Mouse (Mus musculus) intestine, embryonic 16.5 days (tissue): ENCODE data around the gene Kcna2. TPM values are rescaled to one million over a fixed set of nuclear protein-coding genes. Genes with fewer than 3 reads are reported as not detected.

ENCODE experiments used
- ATAC-seq: fragments of 200-750 bp; cut with Nextera tagmentation; 2 replicates; pipeline ENCODE4 v1.8.0; 2017; ENCODE audit warnings: moderate TSS enrichment, moderate library complexity
- H3K27ac ChIP-seq: fragments of 300-500 bp; sonication (generic); 2 replicates; pipeline ENCODE4 v1.5.1; 2014; ENCODE audit warnings: mild to moderate bottlenecking, low read length
- H3K27me3 ChIP-seq: fragments of 300-500 bp; sonication (generic); replicated peaks from 2 replicates; pipeline ENCODE4 v1.6.1; 2014; ENCODE audit warnings: low read length, control low read depth, mixed read lengths; ENCODE audit not compliant: control insufficient read depth, insufficient read depth
- H3K36me3 ChIP-seq: fragments of 300-500 bp; sonication (generic); 2 replicates; pipeline ENCODE4 v1.6.1; 2014; ENCODE audit warnings: low read length, control low read depth; ENCODE audit not compliant: control insufficient read depth, insufficient read depth
- H3K4me1 ChIP-seq: fragments of 300-500 bp; sonication (generic); 2 replicates; pipeline ENCODE4 v1.6.1; 2014; ENCODE audit warnings: low read length, control low read depth, mixed read lengths; ENCODE audit not compliant: control insufficient read depth, insufficient read depth
- H3K4me2 ChIP-seq: fragments of 300-500 bp; sonication (generic); 2 replicates; pipeline ENCODE4 v1.6.1; 2014; ENCODE audit warnings: low read depth, low read length, control low read depth
- H3K4me3 ChIP-seq: fragments of 300-500 bp; sonication (generic); 2 replicates; pipeline ENCODE4 v1.5.1; 2014; ENCODE audit warnings: mild to moderate bottlenecking, low read length
- H3K9ac ChIP-seq: fragments of 300-500 bp; sonication (generic); 2 replicates; pipeline ENCODE4 v1.6.1; 2014; ENCODE audit warnings: low read depth, low read length
- H3K9me3 ChIP-seq: fragments of 300-500 bp; sonication (generic); 2 replicates; pipeline ENCODE4 v1.6.1; 2016; ENCODE audit warnings: low read length, control low read depth; ENCODE audit not compliant: control insufficient read depth
- WGBS: fragments of 180-500 bp; shearing (Covaris S2); extraction: QIAGEN DNeasy Blood & Tissue Kit; methylation state at CpG from one replicate; pipeline ENCODE4 v1.1.7; 2014; 5-methylcytosine and 5-hydroxymethylcytosine counted together
- polyA plus RNA-seq: library from polyadenylated mRNA; unstranded; fragments of >200 nt; fragmentation: Nextera tagmentation; extraction: Ambion mirVana; gene quantifications from 2 replicates; pipeline ENCODE4 v1.2.1, GENCODE M21; 2015

The Kcna2 gene
- polyA plus RNA-seq, result 0.04 and 0.06 TPM in 2 replicates

- peak within 1 kb of the TSS; percentile 55 for H3K9ac ChIP-seq
- no peaks in the 10 kb centered on the region for H3K36me3 ChIP-seq
- H3K9me3 ChIP-seq, result no peaks in the 10 kb centered on the region
- H3K4me2 ChIP-seq, result peak within 1 kb of the TSS; percentile 85
- H3K4me1 ChIP-seq, result peaks cover 9% of the 10 kb centered on the region; the same call in 1 of the 2 replicates
- WGBS, result 5% methylated on average over 16 of the region's 16 CpGs
- peak within 1 kb of the TSS; percentile 49 for H3K4me3 ChIP-seq
- no peak within 1 kb of the TSS for H3K27ac ChIP-seq
- H3K27me3 ChIP-seq, result peaks cover 48% of the 10 kb centered on the region
- peak; percentile 21; the same call in 1 of the 2 replicates for ATAC-seq
These were observed at the start of gene Kcna2 for GRCm38 (mm10) chr3:107100811-107101455. TSS of gene Kcna2 (plus strand) at chr3:107101146.

GRCm38 (mm10) chr3:107061468-107061867 lies 39.5 kb upstream of the Kcna2 start:
- no peak for ATAC-seq
- WGBS, result 100% methylated on average over 1 of the region's 1 CpGs
- H3K9me3 ChIP-seq, result no peaks in the 10 kb centered on the region
- H3K9ac ChIP-seq, result no peak overlapping the region
- no peaks in the 10 kb centered on the region for H3K4me1 ChIP-seq
- H3K4me3 ChIP-seq, result no peak overlapping the region
- no peak overlapping the region for H3K27ac ChIP-seq
- H3K36me3 ChIP-seq, result no peaks in the 10 kb centered on the region
- no peaks in the 10 kb centered on the region for H3K27me3 ChIP-seq
- H3K4me2 ChIP-seq, result no peak overlapping the region

DNA sequence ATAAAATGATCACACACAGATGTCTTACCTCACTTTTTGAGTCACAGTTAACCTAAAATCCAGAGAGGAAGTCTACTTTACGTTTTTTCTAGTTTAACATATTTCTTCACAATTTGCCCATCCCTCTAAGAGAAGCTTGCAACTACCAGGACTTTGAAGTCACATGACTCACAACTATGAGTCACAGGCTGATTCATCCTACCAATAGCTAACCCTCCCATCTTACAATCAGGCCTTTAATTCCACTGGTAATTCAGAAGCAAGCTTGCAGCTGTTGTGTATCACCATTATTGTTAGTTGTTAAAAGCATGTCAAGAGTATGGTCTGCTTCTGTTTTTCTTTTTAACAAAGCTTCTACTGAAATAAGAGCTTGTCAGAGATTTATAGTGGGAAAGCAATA lies 38.2 kb upstream of the Kcna2 start:
- Histone ChIP-seq H3K27me3 (no peaks in the 10 kb centered on the region), H3K27ac (no peak overlapping the region), H3K4me1 (no peaks in the 10 kb centered on the region), H3K4me3 (no peak overlapping the region), H3K9ac (no peak overlapping the region), H3K4me2 (no peak overlapping the region), H3K36me3 (no peaks in the 10 kb centered on the region), H3K9me3 (no peaks in the 10 kb centered on the region)
- WGBS, result 41% methylated on average over 1 of the region's 1 CpGs
- no peak for ATAC-seq

- ATAC-seq, result no peak
- H3K4me1 ChIP-seq, result no peaks in the 10 kb centered on the region
- 70% methylated on average over 6 of the region's 6 CpGs for WGBS
- H3K4me2 ChIP-seq, result no peak overlapping the region
- no peaks in the 10 kb centered on the region for H3K9me3 ChIP-seq
- H3K4me3 ChIP-seq, result no peak overlapping the region
- H3K36me3 ChIP-seq, result no peaks in the 10 kb centered on the region
- H3K9ac ChIP-seq, result no peak overlapping the region
- no peak overlapping the region for H3K27ac ChIP-seq
- no peaks in the 10 kb centered on the region for H3K27me3 ChIP-seq
These were observed 35.3 kb upstream of the Kcna2 start for GRCm38 (mm10) chr3:107065510-107066095.

- Histone ChIP-seq H3K9ac (no peak overlapping the region), H3K4me1 (no peaks in the 10 kb centered on the region), H3K27me3 (no peaks in the 10 kb centered on the region), H3K36me3 (no peaks in the 10 kb centered on the region), H3K27ac (no peak overlapping the region), H3K4me2 (no peak overlapping the region), H3K4me3 (no peak overlapping the region), H3K9me3 (no peaks in the 10 kb centered on the region)
- no peak for ATAC-seq
- WGBS, result 86% methylated on average over 7 of the region's 7 CpGs
These were observed 34.6 kb upstream of the Kcna2 start for GRCm38 (mm10) chr3:107066165-107066850.

- ATAC-seq, result no peak
- WGBS, result 77% methylated on average over 6 of the region's 6 CpGs
- H3K27me3 ChIP-seq, result no peaks in the 10 kb centered on the region
- no peak overlapping the region for H3K27ac ChIP-seq
- H3K9me3 ChIP-seq, result no peaks in the 10 kb centered on the region
- no peak overlapping the region for H3K4me2 ChIP-seq
- no peaks in the 10 kb centered on the region for H3K36me3 ChIP-seq
- H3K9ac ChIP-seq, result no peak overlapping the region
- no peak overlapping the region for H3K4me3 ChIP-seq
- H3K4me1 ChIP-seq, result no peaks in the 10 kb centered on the region
These were observed 33.7 kb upstream of the Kcna2 start for GRCm38 (mm10) chr3:107067245-107067644.

DNA sequence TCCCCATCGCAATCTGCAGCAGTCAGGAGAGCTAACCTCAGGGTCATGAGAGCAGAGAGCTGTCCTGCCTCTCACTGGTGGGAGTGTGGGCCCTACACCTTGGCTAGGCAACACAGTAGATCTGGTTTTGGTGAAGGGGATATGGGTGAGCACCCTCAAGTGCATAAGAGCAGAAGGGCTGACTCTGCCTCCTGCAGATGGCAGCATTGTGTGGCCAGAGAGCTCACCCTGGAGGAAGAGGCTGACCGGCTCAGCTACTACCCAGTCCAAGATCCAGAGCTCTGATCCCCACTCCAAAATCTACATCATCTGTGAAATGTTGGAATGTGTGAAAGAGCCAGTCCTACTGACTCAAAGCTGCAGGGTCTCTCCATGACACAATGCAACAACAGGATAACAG lies 27.1 kb upstream of the Kcna2 start:
- no peaks in the 10 kb centered on the region for H3K9me3 ChIP-seq
- no peaks in the 10 kb centered on the region for H3K36me3 ChIP-seq
- 58% methylated on average over 2 of the region's 2 CpGs for WGBS
- H3K4me2 ChIP-seq, result no peak overlapping the region
- H3K27ac ChIP-seq, result no peak overlapping the region
- no peak overlapping the region for H3K4me3 ChIP-seq
- no peak overlapping the region for H3K9ac ChIP-seq
- H3K27me3 ChIP-seq, result no peaks in the 10 kb centered on the region; the same call in 1 of the 2 replicates
- no peaks in the 10 kb centered on the region; the same call in 1 of the 2 replicates for H3K4me1 ChIP-seq
- ATAC-seq, result no peak

DNA sequence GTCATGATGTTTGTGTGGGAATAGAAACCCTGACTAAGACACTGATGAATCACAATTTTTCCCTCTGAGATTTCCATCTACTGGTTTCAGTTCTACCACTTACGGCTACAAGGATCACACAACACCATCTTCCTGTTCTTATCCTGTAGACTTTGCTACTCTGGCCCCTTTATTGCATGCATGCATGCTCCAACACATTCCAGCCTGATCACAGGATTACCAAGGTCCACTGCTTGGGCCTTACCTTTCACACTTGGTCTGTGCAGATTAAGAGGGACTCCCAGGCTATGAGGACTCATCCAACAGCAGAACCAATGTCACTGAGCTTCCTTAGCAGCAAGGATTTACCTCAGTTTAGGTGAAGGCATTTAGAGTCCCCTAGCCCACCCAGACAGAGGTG lies 25.2 kb upstream of the Kcna2 start:
- 63% methylated on average over 1 of the region's 1 CpGs for WGBS

DNA sequence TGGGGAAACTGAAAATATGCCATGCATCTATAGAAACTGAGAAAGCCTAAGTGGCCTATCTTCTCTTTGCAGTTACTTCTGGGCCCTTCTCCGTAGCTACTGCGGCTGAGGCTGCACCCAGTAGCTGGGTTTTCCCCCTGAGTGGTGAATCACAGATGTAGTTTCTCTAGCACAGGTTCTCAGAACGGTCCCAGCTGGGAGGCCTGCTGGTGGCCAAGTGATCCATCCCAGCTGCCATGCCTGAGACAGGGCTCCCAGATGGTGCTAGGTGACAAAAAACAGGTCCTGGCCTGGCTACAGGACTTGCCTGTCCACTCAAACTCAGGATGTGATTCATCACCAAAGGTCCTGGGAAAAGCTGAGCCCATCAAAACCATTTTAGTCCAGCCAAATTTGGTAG lies 24.3 kb upstream of the Kcna2 start:
- H3K27ac ChIP-seq, result no peak overlapping the region
- 51% methylated on average over 3 of the region's 3 CpGs for WGBS
- H3K27me3 ChIP-seq, result no peaks in the 10 kb centered on the region; the same call in 1 of the 2 replicates
- H3K9ac ChIP-seq, result no peak overlapping the region
- H3K36me3 ChIP-seq, result no peaks in the 10 kb centered on the region
- H3K9me3 ChIP-seq, result no peaks in the 10 kb centered on the region
- no peak; the same call in 1 of the 2 replicates for ATAC-seq
- H3K4me3 ChIP-seq, result no peak overlapping the region
- no peaks in the 10 kb centered on the region; the same call in 1 of the 2 replicates for H3K4me1 ChIP-seq
- H3K4me2 ChIP-seq, result no peak overlapping the region

More for the DNA sequence above, 25.2 kb upstream of the Kcna2 start:
- no peak overlapping the region for H3K4me3 ChIP-seq
- peak; percentile 87 for ATAC-seq
- H3K36me3 ChIP-seq, result no peaks in the 10 kb centered on the region
- H3K27ac ChIP-seq, result no peak overlapping the region
- no peak overlapping the region for H3K4me2 ChIP-seq
- H3K9me3 ChIP-seq, result no peaks in the 10 kb centered on the region
- H3K9ac ChIP-seq, result no peak overlapping the region
- H3K4me1 ChIP-seq, result no peaks in the 10 kb centered on the region; the same call in 1 of the 2 replicates
- H3K27me3 ChIP-seq, result no peaks in the 10 kb centered on the region; the same call in 1 of the 2 replicates
